Mouse (Mus musculus) mouse embryonic stem cell (cell line): ENCODE data around the gene Map7d2.

Source experiments
- in situ Hi-C, 2 experiments: fragments of 300-500 bp; cut with MboI; formaldehyde crosslinking; loops; 1 replicate in 1 of 2; 3 replicates in 1 of 2; pipeline ENCODE4 v1.14.3; 2019 to 2020; ENCODE audit warnings: low sequenced_read_pairs in 2 of 2, low pct_unique_long_range_greater_than_20kb in 1 of 2, mixed read lengths in 1 of 2; ENCODE audit not compliant: unreplicated experiment in 1 of 2

The Map7d2 gene

DNA sequence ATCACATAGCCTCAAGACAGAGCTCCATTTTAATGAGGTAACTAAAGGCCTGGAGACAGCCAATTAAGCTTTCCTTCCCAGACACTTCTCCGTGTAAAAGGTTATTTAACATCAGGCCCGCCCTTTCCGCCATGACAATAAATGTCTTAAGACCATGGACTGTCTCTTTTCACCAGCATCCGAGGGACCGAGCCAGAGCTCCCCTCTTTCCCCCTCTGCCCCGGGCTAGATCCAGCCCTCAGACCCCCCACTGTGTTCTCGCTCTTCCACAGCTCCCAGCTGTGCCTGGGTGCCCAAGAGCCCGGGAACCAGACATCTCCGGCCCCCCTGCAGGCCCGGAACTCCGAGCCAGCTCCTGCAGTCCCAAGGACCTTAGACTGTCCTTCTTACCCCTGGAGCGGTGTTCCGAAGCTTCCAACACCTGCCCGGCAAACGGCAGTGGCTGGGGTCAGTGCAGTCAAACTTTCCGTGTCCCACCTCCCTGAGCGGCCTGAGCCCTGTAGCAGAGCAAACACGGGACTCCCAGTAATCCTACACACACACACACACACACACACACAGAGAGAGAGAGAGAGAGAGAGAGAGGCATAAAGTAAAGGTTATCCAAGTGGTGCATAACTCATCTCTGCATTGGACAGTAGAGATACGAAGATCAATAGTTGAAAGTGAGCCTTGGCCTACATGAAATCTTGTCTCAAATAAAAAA lies 94.1 kb downstream of the Map7d2 start:
- in situ Hi-C loops: no loop called here

- in situ Hi-C loops: no loop called here
Observed at GRCm38 (mm10) chrX:159509042-159509441, 94.7 kb downstream of the Map7d2 start.

GRCm38 (mm10) chrX:159509847-159510715 lies 95.7 kb downstream of the Map7d2 start:
- in situ Hi-C loops: no loop called here

GRCm38 (mm10) chrX:159510716-159511051 lies 96.3 kb downstream of the Map7d2 start:
- in situ Hi-C loops: no loop called here

DNA sequence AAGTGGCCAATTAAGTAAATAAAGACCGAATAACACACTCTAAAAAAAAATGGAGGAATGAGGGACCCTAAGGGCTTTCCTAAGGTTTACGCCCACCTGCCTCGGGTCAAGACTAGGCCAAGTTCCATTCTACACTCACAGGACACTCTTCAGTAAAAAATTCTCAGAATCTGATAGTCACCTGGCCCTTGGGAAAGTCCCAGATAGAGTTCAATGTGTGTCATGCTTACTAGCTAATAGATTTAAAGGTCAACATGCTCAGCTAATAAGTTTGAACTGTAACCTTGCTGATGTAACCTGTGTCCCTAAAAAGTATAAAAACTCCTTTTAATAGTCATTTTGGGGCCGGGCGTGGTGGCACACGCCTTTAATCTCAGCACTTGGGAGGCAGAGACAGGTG lies 101.2 kb downstream of the Map7d2 start:
- in situ Hi-C loops: no loop called here

DNA sequence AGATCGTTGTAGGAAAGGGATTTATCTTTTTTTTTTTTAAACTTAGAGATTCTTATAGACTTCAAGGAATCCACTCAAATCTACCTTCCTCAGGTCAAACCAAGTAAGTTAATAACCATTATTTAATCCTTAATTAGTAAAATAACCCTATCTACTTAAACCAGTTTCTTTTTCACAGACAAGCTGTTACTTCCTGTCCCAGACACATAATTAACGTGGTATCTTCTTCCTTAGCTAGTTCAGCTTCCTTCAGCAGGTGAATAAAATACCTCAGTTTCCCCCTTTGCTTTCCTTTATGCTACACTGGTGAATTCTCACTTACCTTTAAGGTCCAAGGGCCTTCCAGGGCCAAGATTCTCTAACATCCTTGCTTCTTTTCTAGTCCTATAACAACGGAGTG lies 107.4 kb downstream of the Map7d2 start:
- in situ Hi-C loops: no loop called here

GRCm38 (mm10) chrX:159522651-159523050 lies 108.3 kb downstream of the Map7d2 start:
- in situ Hi-C loops: no loop called here

GRCm38 (mm10) chrX:159526388-159526787 lies 112.0 kb downstream of the Map7d2 start, which contains the start of gene Bclaf3:
TSS of gene Bclaf3 (plus strand) at chrX:159526688.
- in situ Hi-C loops: no loop called here

DNA sequence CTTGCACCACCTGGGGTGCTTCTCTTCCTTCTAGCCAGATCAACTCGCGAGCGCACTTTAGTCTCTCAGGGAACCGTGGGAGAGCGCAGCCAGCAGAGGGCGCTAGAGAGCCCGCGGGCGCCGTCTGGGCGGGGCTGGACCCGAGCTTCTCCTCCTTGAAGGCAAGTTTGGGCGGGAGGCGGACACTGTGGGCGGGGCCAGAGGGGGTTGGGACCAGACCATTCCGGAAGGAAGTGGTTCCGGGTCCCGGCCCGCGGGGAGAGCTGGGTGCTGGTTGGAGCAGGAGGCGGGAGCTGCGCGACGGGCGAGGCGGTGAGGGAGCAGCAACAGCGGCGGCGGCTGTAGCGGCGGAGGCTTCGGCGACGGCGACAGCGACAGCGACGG lies 118.0 kb downstream of the Map7d2 start:
- in situ Hi-C loops: no loop called here

GRCm38 (mm10) chrX:159532811-159533462 lies 118.6 kb downstream of the Map7d2 start:
- in situ Hi-C loops: no loop called here

DNA sequence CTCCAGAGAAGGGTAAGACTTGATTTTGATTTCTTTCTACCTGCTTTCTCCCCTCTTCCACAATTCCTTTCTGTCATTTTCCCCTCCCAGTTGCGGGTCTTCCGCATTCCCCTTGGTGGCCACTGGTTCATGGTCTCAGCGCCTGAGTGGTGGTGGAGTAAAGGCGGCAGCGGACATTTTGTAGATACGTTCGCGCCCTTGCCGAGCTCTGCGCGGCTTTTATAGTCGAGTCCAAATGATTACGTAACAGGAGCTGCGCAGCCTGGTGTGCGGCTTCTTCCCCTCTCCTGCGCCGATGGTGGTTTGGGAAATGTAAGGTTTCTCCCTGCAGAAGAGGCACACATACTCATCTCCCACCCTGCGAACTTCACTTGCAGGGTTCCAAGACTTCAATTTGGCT lies 127.6 kb downstream of the Map7d2 start:
- in situ Hi-C loops: no loop called here

DNA sequence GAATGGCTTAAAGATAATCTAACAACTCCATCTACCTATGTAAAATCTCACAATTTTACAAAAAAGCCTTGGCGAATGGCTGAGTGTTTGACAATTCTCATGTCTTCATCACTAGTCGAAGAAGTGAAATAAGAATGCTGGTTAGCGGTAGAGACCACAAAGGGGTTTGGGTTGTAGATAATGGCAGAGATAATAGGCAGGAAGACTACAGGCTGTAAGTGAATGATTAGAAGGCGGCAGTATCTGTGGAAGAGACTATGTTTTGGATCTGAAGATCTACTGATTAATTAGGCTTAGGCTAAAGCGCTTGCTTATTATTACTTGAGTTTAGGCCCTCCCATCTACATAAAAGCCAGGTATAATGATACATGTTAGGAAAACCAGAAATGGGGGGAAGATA lies 132.7 kb downstream of the Map7d2 start:
- in situ Hi-C loops: loop anchor here in 1 of 2 experiments (5.0 kb wide), 1 partner anchor 35 kb away; no protein-coding TSS in a partner anchor
